Mouse (Mus musculus) A20 (cell line): ENCODE measurements at regions not wholly inside any gene's neighbourhood (a gene's known extent, or its start where the extent isn't known, plus 50 kb on each side); places are given as distances from the start of the nearest gene placed in this dataset.

Experiments used
- DNase-seq: peaks from one replicate; pipeline ENCODE4 v3.0.0-alpha.2; 2011; ENCODE audit warnings: low read depth, low spot score

DNA sequence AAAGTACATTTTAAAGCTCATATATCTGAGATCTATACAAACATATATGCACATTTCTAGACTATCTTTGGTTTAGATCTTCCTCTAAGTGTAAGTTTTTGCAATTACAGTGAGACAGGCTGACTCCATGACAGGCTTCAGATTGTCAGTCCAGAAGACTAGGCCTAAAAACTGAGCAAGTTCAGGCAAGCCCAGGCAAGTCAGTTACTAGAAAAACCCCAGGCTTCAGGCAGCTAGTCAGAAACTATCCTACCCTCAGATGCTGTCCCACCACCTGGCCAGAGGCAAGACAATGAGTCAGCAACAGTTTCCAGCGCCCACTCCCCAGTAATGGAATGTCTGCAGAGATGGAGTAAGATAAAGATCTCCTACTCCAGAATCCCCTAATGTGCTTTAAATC is 53.4 kb upstream of the Qrfpr start:
- no peak for DNase-seq
